Mouse (Mus musculus): ENCODE results near the gene Mrpl51. TPM values are rescaled to one million over a fixed set of nuclear protein-coding genes. Genes with fewer than 3 reads are reported as not detected.

Gene Mrpl51
- total RNA-seq, 2 experiments from 2014 or later = 144 to 156 TPM

DNA sequence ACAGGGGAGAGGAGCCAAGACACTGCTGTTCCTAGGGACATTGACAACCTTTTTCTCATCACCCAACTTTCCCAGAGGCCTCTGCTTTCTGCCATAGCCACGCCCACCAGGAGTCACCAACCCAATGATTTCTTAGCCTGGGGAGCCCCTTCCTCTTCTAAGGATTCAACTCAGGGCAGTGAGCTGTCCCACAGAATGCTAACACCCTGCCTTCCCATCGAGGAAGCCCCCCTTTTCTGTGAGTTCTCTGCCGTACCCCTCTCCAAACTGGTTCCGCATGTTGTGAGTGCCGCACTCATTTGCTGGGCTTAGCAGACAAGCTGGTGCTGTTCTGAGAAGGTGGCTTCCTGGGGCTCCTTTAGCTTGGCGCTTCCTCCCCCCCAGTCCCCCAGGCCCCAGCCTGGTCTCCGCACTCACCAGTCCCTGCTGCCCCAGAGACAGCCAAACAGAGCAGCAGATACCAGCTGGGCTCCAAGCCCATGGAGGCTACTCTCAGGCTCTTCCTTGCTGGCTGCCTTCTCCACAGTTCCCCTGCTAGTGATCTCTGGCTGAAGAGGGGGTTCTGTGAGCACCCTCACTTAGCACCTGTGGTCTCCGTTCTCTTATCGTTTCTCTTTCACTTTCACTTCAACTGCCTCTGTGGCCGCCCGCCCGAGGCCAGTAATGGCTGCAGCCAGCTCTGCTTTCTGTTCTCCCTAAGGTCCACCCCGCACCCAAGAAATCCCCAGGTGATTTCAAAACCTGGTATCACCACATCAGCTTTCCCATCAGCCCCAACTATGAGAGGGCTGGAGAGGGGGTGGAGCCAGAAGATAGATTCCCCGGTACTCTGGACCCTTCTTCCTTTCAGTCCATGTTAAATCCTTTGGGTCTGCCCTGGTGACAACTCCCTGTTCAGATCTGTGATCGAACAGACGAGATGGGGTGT, 39.8 kb downstream of the Mrpl51 start, which contains the start of gene Tapbpl:
Gene Tapbpl (minus strand): TSS at position 744 of the 928 bp plus-strand sequence.
- peak; percentile 69 for ATAC-seq (replicated peaks; ENCODE audit: poor library complexity)

DNA sequence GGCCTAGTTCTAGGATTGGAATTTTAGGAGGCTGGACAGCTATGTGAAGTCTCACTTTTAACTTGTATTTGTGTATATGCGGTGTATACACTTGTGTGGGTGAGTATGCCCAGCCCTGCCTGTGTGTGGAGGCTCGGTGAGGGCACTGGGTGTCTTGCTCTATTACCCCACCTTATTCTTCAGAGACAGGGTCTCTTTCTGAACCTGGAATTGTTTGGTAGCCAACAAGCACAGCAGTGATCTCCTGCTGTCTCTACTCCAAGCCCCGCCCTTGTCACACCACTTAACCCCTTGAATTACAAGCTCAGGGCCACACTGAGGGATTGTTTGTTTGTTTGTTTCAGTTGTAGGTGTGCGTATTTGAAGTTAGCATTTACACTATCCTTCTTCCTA, 40.4 kb downstream of the Mrpl51 start:
- ATAC-seq (replicated peaks; ENCODE audit: poor library complexity) = peak; percentile 27; the same call in 1 of the 2 replicates

DNA sequence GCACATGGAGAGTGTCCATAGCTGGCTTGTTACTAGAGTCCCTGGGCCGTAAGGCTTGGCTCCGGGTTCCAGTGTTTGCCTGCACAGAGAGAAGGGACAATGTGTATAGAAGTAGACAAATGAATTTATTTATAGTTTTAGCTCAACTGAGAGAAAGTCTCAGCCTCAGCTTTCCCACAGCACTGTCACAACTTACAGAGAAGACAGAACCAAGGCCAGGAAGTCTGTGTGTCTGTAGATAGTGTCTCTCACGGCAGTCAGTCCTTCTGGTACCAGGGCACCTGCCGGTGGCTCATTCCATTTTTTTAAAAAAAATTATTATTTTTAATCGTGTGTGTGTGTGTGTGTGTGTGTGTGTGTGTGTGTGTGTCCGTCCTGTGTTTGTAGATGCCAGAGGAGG, 40.9 kb downstream of the Mrpl51 start:
- peak; percentile 16; the same call in 1 of the 2 replicates for ATAC-seq (replicated peaks; ENCODE audit: poor library complexity)

DNA sequence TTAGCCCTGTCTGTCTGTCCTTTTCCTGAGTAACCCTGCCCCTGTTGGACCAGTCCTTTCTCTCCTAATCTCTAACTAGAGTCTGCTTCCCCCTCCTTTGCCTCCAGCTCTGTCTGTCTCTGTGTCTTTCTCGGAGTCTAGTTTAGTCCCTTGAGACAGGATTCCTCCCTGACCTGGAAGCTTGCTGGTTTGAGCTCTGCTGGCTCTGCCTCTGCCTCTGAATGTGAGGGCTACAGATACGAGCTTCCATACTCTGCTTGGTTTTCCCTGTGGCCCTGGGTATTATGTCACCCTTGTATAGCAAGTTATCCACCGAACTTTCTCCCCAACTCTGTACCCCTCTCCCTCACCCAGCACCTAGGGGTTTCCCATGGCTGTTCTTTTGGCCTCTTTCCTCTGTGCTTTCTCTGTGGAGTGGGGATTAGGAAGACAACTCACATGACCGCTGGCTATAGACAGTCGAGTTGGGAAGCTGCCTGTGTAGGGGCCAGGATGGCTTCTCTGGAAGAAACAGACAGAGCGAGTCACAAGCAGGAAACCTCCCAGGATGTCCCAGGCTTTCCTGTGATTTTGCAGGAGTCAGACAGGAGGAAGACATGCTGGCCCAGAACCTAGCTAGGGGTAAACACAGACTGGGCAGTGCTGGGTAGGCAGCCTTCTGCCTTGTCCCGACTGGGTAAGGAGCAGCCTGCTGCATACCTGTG, 42.4 kb downstream of the Mrpl51 start:
- ATAC-seq (replicated peaks; ENCODE audit: poor library complexity) = no peak

DNA sequence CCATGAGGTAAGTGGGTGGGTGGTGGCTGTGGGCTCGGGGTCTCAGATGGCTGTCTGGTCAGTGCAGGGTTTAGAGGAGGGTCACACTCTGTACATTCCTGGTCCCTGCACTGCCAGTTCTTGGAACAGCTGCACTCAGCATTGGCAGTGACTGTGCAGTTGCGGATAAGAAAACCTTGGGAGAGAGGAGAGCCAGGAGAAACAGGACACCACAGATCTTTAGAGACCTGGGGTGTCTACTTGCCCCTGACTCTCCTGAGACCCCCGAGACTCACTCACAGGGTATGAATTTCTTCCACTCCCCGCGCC, 42.9 kb downstream of the Mrpl51 start:
- ATAC-seq (replicated peaks; ENCODE audit: poor library complexity) = no peak

DNA sequence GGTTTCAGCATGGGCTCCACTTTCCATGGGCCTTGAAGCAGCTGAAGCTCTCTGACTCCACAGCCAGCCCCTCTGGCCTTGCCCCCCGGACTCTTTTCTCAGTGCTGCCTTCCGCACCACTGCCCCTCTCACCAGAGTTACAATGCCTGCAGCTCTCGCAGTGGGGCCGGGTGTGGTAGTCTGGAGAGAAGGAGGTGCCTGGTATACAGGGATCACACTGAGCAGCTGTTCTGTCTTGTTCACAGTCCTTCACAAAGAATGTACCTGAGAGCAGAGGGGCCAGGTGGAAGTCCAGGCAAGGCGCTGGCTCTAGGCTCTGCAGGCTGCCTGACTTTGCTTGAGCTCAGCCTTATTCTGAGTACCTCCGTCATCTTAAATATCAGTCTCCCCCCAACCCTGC, 44.7 kb downstream of the Mrpl51 start:
- ATAC-seq (replicated peaks; ENCODE audit: poor library complexity) = no peak

DNA sequence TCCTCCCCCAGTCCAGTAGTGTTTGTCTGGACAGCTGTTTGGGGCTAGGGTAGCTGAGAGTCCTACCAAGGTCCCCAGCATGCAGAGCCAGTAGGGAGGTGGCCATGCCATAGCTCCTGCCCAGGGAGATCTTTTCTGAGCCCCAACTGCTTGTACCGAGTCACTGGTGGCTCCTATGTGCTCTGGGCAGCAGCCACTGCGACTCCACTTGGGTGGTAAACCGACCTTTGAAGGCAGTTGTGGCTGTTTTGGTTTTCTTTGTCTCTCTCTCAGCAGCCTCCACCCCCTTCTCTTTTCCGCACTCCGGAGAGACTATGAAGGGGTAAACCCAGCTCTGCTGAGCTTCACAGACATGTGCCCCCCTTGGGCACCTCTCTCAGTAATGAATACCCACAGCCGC, 45.2 kb downstream of the Mrpl51 start, which contains the start of gene Cd27:
Gene Cd27 (minus strand): TSS at position 229 of the 400 bp plus-strand sequence.
- ATAC-seq (replicated peaks; ENCODE audit: poor library complexity) = peak; percentile 8; the same call in 1 of the 2 replicates

DNA sequence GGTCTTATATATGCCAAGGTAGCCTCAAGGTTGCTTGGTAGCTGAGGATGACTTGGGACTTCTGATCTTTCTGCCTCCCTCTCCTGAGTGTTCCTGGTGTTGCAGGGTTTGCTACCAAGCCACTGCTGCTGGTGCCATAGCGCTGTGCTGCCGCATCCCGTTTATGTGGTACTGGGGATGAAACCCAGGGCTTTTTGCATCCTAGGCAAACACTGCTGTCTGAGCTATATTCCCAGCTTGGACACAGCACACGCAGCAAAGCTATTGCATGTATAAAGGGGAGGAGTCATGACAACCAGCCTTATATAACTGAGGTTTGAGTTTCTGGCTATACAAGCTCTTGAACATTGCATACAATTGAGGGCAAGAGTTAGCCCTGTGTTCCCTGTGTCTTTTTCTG, 45.8 kb downstream of the Mrpl51 start:
- ATAC-seq (replicated peaks; ENCODE audit: poor library complexity) = peak; percentile 16; the same call in 1 of the 2 replicates

DNA sequence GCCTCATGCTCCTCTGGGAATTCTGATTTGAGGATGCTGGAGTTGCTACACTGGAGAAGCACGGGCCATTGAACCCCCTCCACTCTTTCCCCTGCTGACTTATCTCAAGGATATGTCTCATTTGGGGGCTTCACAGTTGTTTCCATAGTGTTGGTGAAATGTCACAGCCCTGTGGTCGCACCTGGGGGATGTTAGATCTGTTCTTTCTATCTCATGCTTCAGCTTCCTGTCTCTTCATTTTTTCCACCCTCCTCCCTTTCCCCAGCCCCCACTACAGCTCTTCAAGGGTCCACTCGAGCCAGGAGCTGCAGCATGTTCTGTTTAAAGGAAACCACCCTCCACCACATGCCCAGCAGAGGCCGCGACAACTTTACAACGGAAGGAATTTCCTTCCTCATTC, 46.8 kb downstream of the Mrpl51 start:
- ATAC-seq (replicated peaks; ENCODE audit: poor library complexity) = peak; percentile 24; the same call in 1 of the 2 replicates

DNA sequence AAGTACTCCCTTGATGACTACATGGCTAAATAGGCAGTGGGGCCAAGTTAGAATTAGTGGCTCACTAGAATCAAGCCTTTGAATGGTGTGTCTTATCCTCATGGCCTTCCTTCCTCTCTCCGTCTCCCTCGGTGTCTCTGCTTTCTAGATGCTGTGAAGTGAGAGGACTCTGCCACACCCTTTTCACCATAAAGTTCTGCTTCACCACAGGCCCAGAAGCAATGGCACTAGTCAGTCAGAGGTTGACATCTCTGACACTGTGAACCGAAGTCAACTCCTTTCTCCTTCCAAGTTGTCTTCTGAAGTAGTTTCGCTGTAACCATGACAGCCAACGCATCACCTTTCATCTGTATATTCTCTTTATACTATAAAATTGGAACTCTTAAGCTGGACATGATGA, 47.9 kb downstream of the Mrpl51 start:
- ATAC-seq (replicated peaks; ENCODE audit: poor library complexity) = no peak

DNA sequence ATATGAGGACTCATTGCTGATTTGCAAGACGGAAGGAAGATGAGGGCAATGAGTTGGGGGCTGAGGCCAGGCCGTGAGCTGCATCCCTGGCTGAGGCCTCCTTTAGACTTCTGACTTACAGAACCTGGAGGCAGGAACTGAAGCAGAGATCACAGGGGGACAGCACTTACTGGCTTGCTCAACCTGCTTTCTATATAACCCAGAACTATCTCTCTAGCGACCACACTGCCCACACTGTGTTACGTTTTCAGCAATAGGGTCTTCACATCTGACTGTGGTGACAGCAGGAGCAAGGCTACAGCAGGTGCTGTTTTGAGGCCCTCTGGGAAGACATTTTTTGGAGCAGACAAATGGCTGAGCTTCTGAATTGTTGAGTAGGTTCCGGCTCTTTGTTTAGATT, 49.0 kb downstream of the Mrpl51 start:
- ATAC-seq (replicated peaks; ENCODE audit: poor library complexity) = no peak

DNA sequence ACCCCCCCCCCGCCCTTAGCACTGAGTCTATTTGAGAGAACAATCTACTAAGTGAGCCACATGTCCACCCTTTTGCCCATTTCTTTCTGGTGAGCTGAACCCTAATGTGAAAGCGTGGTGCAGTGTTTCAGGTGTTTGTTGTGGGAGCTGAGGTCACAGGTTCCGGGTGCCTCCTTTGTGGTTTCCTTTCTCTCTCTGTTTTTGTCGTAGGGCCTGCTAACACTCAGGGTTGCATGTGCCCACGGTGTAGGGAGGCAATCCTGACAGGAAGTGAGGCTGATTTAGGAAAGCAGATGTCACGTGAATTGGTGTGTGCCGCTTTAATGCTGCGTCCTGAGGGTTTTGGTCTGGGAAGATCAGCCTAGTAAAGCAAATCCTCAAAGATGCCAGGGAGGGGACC, 50.0 kb downstream of the Mrpl51 start:
- ATAC-seq (replicated peaks; ENCODE audit: poor library complexity) = peak; percentile 37

- ATAC-seq (replicated peaks; ENCODE audit: poor library complexity) = no peak
Observed at GRCm38 (mm10) chr6:125244551-125244950, 53.0 kb downstream of the Mrpl51 start.

Other genes starting within 250 kb of the Mrpl51 start
- gene Cops7a, start 226.3 kb upstream of the Mrpl51 start, total RNA-seq (2015) = 86.3 and 90.2 TPM in 2 replicates
- 56.1 and 61.8 TPM in 2 replicates for gene Cops7a, start 226.3 kb upstream of the Mrpl51 start, total RNA-seq (2017)
- gene Pianp, start 195.1 kb upstream of the Mrpl51 start, total RNA-seq (2015) = 0.15 TPM in 1 of 2 replicates, not detected in the other
- not detected in 2 replicates for gene Pianp, start 195.1 kb upstream of the Mrpl51 start, total RNA-seq (2017)
- 67.9 and 69.9 TPM in 2 replicates for gene Zfp384, start 182.7 kb upstream of the Mrpl51 start, total RNA-seq (2015)
- gene Zfp384, start 182.7 kb upstream of the Mrpl51 start, total RNA-seq (2017) = 26.2 and 29.3 TPM in 2 replicates
- 22.8 and 25.2 TPM in 2 replicates for gene Ing4, start 152.0 kb upstream of the Mrpl51 start, total RNA-seq (2015)
- gene Ing4, start 152.0 kb upstream of the Mrpl51 start, total RNA-seq (2017) = 44.4 and 49.8 TPM in 2 replicates
- gene Acrbp, start 142.1 kb upstream of the Mrpl51 start, total RNA-seq (2015) = 8.1 and 9.5 TPM in 2 replicates
- 3.6 and 5.8 TPM in 2 replicates for gene Acrbp, start 142.1 kb upstream of the Mrpl51 start, total RNA-seq (2017)
- gene Lpar5, start 123.9 kb upstream of the Mrpl51 start, total RNA-seq (2015) = 6.7 and 10.6 TPM in 2 replicates
- gene Lpar5, start 123.9 kb upstream of the Mrpl51 start, total RNA-seq (2017) = 3.5 and 6.7 TPM in 2 replicates
- gene Chd4, start 95.8 kb upstream of the Mrpl51 start, total RNA-seq (2015) = 85.7 and 91.6 TPM in 2 replicates
- 299 and 375 TPM in 2 replicates for gene Chd4, start 95.8 kb upstream of the Mrpl51 start, total RNA-seq (2017)
- 42.8 and 43.7 TPM in 2 replicates for gene Nop2, start 59.9 kb upstream of the Mrpl51 start, total RNA-seq (2015)
- 82.3 and 83.8 TPM in 2 replicates for gene Nop2, start 59.9 kb upstream of the Mrpl51 start, total RNA-seq (2017)
- gene Iffo1, start 46.6 kb upstream of the Mrpl51 start, total RNA-seq (2015) = 14.3 and 18.1 TPM in 2 replicates
- 14.2 and 15.7 TPM in 2 replicates for gene Iffo1, start 46.6 kb upstream of the Mrpl51 start, total RNA-seq (2017)
- 3,979 and 4,068 TPM in 2 replicates for gene Gapdh, start 25.3 kb upstream of the Mrpl51 start, total RNA-seq (2015)
- gene Gapdh, start 25.3 kb upstream of the Mrpl51 start, total RNA-seq (2017) = 1,418 and 1,569 TPM in 2 replicates
- gene Ncapd2, start 100 bp upstream of the Mrpl51 start, total RNA-seq (2015) = 205 and 228 TPM in 2 replicates
- gene Ncapd2, start 100 bp upstream of the Mrpl51 start, total RNA-seq (2017) = 207 and 256 TPM in 2 replicates
- 10.1 and 15.5 TPM in 2 replicates for gene Vamp1, start 23.8 kb downstream of the Mrpl51 start, total RNA-seq (2015)
- 6.2 and 9.1 TPM in 2 replicates for gene Vamp1, start 23.8 kb downstream of the Mrpl51 start, total RNA-seq (2017)
- 5.2 and 7.4 TPM in 2 replicates for gene Tapbpl, start 40.1 kb downstream of the Mrpl51 start, total RNA-seq (2015)
- 16.2 and 18.6 TPM in 2 replicates for gene Tapbpl, start 40.1 kb downstream of the Mrpl51 start, total RNA-seq (2017)
- gene Cd27, start 45.2 kb downstream of the Mrpl51 start, total RNA-seq (2015) = 44.7 and 60.2 TPM in 2 replicates
- gene Cd27, start 45.2 kb downstream of the Mrpl51 start, total RNA-seq (2017) = 28.9 and 41.9 TPM in 2 replicates
- gene Tuba3a, start 94.2 kb downstream of the Mrpl51 start, total RNA-seq (2015) = not detected in 2 replicates
- gene Tuba3a, start 94.2 kb downstream of the Mrpl51 start, total RNA-seq (2017) = not detected in 2 replicates
- 17.5 and 18.7 TPM in 2 replicates for gene Ltbr, start 122.1 kb downstream of the Mrpl51 start, total RNA-seq (2015)
- gene Ltbr, start 122.1 kb downstream of the Mrpl51 start, total RNA-seq (2017) = 28.2 and 43.7 TPM in 2 replicates
- 21.8 and 22.9 TPM in 2 replicates for gene Scnn1a, start 128.9 kb downstream of the Mrpl51 start, total RNA-seq (2015)
- 0.75 and 1.7 TPM in 2 replicates for gene Scnn1a, start 128.9 kb downstream of the Mrpl51 start, total RNA-seq (2017)
- gene Tnfrsf1a, start 157.6 kb downstream of the Mrpl51 start, total RNA-seq (2015) = 56.9 and 61.8 TPM in 2 replicates
- 56.6 and 57.1 TPM in 2 replicates for gene Tnfrsf1a, start 157.6 kb downstream of the Mrpl51 start, total RNA-seq (2017)
- not detected in 2 replicates for gene Plekhg6, start 189.0 kb downstream of the Mrpl51 start, total RNA-seq (2015)
- gene Plekhg6, start 189.0 kb downstream of the Mrpl51 start, total RNA-seq (2017) = not detected in 2 replicates